Mouse (Mus musculus) cortical plate, adult 2 months (tissue): ENCODE measurements around the gene Pld2.

Experiments used
- CTCF ChIP-seq: fragments of 200-500 bp; IDR thresholded peaks from 2 replicates; pipeline ENCODE4 v1.5.1; 2011; ENCODE audit warnings: mild to moderate bottlenecking, control low read depth, low read length; ENCODE audit not compliant: insufficient read depth; ENCODE audit errors: extremely low read depth
- POLR2A ChIP-seq: fragments of 200-500 bp; IDR thresholded peaks from 2 replicates; pipeline ENCODE4 v1.6.1; 2011; ENCODE audit warnings: mild to moderate bottlenecking, low read length, control low read depth; ENCODE audit not compliant: insufficient read depth; ENCODE audit errors: extremely low read depth

DNA sequence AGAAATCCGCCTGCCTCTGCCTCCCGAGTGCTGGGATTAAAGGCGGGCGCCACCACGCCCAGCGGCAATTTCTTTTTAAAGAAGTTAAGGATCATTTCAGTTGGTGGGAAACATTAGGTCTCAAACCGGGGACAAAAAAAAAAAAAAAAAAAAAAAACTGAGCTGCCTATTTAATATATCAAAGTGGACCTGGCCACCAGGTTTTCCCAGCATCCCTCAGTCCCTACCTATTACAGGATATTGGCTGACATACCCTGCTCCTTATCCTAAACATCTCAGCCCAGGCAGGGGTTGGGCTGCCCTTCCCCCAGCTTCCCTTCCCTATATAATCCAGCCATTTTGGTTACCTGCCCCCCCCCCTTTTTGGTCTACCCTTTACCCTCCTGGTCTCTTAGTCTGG is 28.0 kb upstream of the Pld2 start:
- no peak for TF ChIP-seq CTCF
- TF ChIP-seq POLR2A = no peak
